Mouse (Mus musculus) erythroid progenitor cell, adult 5-6 weeks (primary cell): Measurements from ENCODE around the gene Cdk5rap2. TPM values are rescaled to one million over a fixed set of nuclear protein-coding genes. Genes with fewer than 3 reads are reported as not detected.

Source experiments
- ATAC-seq: replicated peaks from 2 replicates; pipeline ENCODE4 v1.8.0; 2016; ENCODE audit warnings: moderate number of reproducible peaks, mild to moderate bottlenecking, moderate TSS enrichment, inconsistent platforms; ENCODE audit not compliant: poor library complexity, low FRiP score, severe bottlenecking
- total RNA-seq, 2 experiments: library from RNA; stranded (forward) in 1 of 2; stranded (reverse) in 1 of 2; fragments of 150-400 nt in 1 of 2; fragments of 186-747, 209-891 nt in 1 of 2; gene quantifications; 2 replicates each; pipeline versions ENCODE4 v1.2.3 to v1.2.4; 2015 to 2017; ENCODE audit warnings: low replicate concordance in 2 of 2

Cdk5rap2 gene
- total RNA-seq, 2 experiments from 2014 or later: 43.2 to 111 TPM

GRCm38 (mm10) chr4:70220277-70221180 lies 189.7 kb downstream of the Cdk5rap2 start:
- no peak for ATAC-seq

GRCm38 (mm10) chr4:70219776-70220175 lies 190.5 kb downstream of the Cdk5rap2 start:
- ATAC-seq: no peak

GRCm38 (mm10) chr4:70185971-70186370 lies 224.3 kb downstream of the Cdk5rap2 start:
- no peak for ATAC-seq

Other genes with a start within 250 kb of the Cdk5rap2 start
- 13.7 and 22.6 TPM in 2 replicates for gene Megf9, start 124.6 kb upstream of the Cdk5rap2 start, total RNA-seq (2015; ENCODE audit: low replicate concordance)
- gene Megf9, start 124.6 kb upstream of the Cdk5rap2 start, total RNA-seq (2017; ENCODE audit: low replicate concordance): 11.0 and 11.3 TPM in 2 replicates